Mouse (Mus musculus) thymus, postnatal 10 days (tissue): ENCODE data around the gene Ints1.

Experiments used
- DNase-seq, 2 experiments: peaks; one replicate each; pipeline ENCODE4 v3.0.0; 2021; ENCODE audit warnings: low spot score in 2 of 2

The Ints1 gene

DNA sequence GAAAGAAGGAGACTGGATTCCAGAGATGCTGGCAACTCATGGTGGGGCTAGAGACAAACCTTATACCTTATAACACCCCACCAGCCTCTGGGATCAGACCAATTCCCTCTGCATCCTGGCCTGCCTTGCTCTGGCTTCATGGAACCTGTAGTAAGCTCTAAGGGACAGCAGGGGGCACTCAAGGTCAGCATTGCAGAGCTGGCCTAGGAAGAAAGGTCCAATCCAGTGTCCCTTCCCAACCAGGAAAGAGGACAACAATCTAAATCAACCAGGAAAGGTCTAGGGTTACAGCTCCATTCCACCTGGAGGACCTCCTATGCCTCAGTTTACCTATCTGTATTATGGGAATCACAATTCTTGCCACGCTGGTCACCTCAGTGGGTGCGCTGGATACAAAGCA, 57.8 kb downstream of the Ints1 start:
- DNase-seq, result peak in 1 of 2 experiments; percentile 24

DNA sequence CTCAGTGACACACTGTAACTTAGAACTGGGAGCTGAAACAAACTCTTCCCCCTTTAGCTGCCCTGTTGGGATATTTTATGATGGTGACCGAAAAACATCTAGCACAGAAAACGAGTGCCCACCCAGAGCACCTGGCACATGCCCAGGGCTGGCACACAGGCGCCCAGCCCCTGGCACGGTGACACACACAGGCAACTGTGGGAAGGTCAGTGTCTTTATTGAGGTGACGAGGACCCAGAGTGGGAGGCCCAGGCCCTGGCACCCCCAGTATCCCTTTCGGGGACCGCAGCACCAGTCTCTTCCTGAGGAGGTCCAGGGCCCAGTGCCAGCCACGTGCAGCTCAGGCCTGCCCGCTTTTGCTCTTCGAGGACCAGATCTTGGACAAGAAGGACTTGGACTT, 69.0 kb downstream of the Ints1 start:
- DNase-seq, result no peak

DNA sequence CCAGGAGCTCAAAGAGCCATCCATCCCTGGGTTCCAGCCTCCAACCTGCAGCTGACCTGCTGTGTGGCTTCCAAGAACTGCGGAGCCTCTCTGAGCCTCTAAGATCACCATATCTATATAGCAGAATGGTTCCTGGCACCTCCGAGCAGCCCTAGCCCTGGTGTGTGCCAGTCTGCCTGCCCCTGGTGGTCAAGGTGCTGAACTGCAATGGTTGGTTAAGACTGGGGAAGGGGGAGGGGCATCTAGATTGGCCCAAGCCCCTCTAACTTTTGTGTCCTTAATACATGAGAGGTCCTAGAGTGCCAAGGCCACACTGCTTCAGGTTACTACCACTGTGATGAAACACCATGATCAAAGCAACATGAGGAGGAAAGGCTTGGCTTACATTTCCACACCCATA, 72.6 kb downstream of the Ints1 start:
- peak; percentile 38 to 70 for DNase-seq

DNA sequence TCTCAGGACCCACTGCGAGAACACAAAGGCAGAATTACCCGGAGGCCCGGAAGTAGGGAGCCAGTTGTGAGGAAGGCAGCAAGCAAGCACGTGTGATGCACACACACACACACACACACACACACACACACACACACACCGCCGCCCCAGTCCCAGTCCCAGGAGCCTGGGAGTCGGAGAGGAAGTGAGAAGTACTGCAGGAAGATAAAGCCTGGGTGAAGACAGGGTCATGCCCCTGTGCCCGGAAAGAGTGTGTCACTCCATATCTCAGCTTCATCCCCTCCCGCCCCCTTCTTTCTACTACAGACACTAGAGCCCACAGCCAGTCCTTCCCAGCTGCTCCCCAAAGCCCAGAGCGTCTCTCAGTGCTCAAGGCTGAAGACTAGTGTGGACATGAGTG, 73.2 kb downstream of the Ints1 start:
- DNase-seq, result no peak
